Mouse (Mus musculus) lung, postnatal 10 days (tissue): Measurements from ENCODE around the gene Slc29a1.
A peak's percentile ranks its signal among the peaks of the same experiment; 100 is the strongest.

ENCODE experiments used
- DNase-seq: peaks from one replicate; pipeline ENCODE4 v3.0.0; 2021

The Slc29a1 gene

GRCm38 (mm10) chr17:45610144-45610866 is 10.9 kb upstream of the Slc29a1 start:
- peak; percentile 79 for DNase-seq

- no peak for DNase-seq
Measured at GRCm38 (mm10) chr17:45608396-45608795, 9.0 kb upstream of the Slc29a1 start.

GRCm38 (mm10) chr17:45606992-45607879 is 7.8 kb upstream of the Slc29a1 start:
- DNase-seq = no peak

GRCm38 (mm10) chr17:45602984-45603383 is 3.6 kb upstream of the Slc29a1 start:
- no peak for DNase-seq

GRCm38 (mm10) chr17:45601877-45602304 is 2.5 kb upstream of the Slc29a1 start, which contains the start of gene Mymx:
Gene Mymx, minus strand, starts transcription at chr17:45602102.
- no peak for DNase-seq

GRCm38 (mm10) chr17:45601325-45601724 is 1.9 kb upstream of the Slc29a1 start:
- DNase-seq = no peak

GRCm38 (mm10) chr17:45600267-45600666 is 861 bp upstream of the Slc29a1 start:
- DNase-seq = no peak

GRCm38 (mm10) chr17:45598891-45599290 is 515 bp downstream of the Slc29a1 start:
- DNase-seq = no peak

- DNase-seq = no peak
Measured at GRCm38 (mm10) chr17:45598376-45598775, 1.0 kb downstream of the Slc29a1 start.

- DNase-seq = peak; percentile 70
Measured at GRCm38 (mm10) chr17:45597787-45598186, 1.6 kb downstream of the Slc29a1 start.

GRCm38 (mm10) chr17:45596631-45597396 is 2.6 kb downstream of the Slc29a1 start:
- DNase-seq = peak; percentile 91

GRCm38 (mm10) chr17:45595736-45596390 is 3.5 kb downstream of the Slc29a1 start:
- no peak for DNase-seq

- peak; percentile 92 for DNase-seq
Measured at GRCm38 (mm10) chr17:45594881-45595735, 4.3 kb downstream of the Slc29a1 start.

- no peak for DNase-seq
Measured at GRCm38 (mm10) chr17:45594195-45594594, 5.2 kb downstream of the Slc29a1 start.

GRCm38 (mm10) chr17:45593479-45593878 is 5.9 kb downstream of the Slc29a1 start:
- no peak for DNase-seq

GRCm38 (mm10) chr17:45592606-45593431 is 6.6 kb downstream of the Slc29a1 start:
- peak; percentile 73 for DNase-seq

GRCm38 (mm10) chr17:45591701-45592605 is 7.5 kb downstream of the Slc29a1 start:
- DNase-seq = no peak

- no peak for DNase-seq
Measured at GRCm38 (mm10) chr17:45590410-45590809, 9.0 kb downstream of the Slc29a1 start.

- DNase-seq = no peak
Measured at GRCm38 (mm10) chr17:45589844-45590243, 9.6 kb downstream of the Slc29a1 start.
